Mouse (Mus musculus): ENCODE data around the gene Plxdc1. TPM values are rescaled to one million over a fixed set of nuclear protein-coding genes. Genes with fewer than 3 reads are reported as not detected.

The Plxdc1 gene
- polyA plus RNA-seq, 1 experiment from 2014 or later = 0.18 TPM

GRCm38 (mm10) chr11:97874396-97874795, 111.8 kb downstream of the Plxdc1 start:
- Histone ChIP-seq H3K4me3 (no peak overlapping the region), H3K9ac (no peak overlapping the region), H3K27me3 (no peaks in the 10 kb centered on the region), H3K9me3 (no peaks in the 10 kb centered on the region), H3K36me3 (no peaks in the 10 kb centered on the region), H3K4me1 (no peaks in the 10 kb centered on the region), H3K27ac (no peak overlapping the region), H3K4me2 (no peak overlapping the region)
- no peak for ATAC-seq (ENCODE audit: insufficient number of reproducible peaks, insufficient read depth, low FRiP score, low TSS enrichment, low read depth)
- 90% methylated on average over 1 of the region's 1 CpGs for WGBS

Small RNAs within 50 kb of the gene (microRNA-seq; reads per million reads assigned to microRNA genes)
- gene Gm22461 (not detected), gene Gm27597 (not detected)

Other genes starting within 250 kb of the Plxdc1 start
- 2.3 and 3.1 TPM in 2 replicates for gene Pip4k2b, start 241.7 kb downstream of the Plxdc1 start, polyA plus RNA-seq (2015; fragmentation: Nextera tagmentation; extraction: Ambion mirVana)
- 22.5 and 23.3 TPM in 2 replicates for gene Cwc25, start 219.9 kb downstream of the Plxdc1 start, polyA plus RNA-seq (2015; fragmentation: Nextera tagmentation; extraction: Ambion mirVana)
- 0.62 and 0.84 TPM in 2 replicates for gene 1700001P01Rik, start 210.5 kb downstream of the Plxdc1 start, polyA plus RNA-seq (2015; fragmentation: Nextera tagmentation; extraction: Ambion mirVana)
- 596 and 632 TPM in 2 replicates for gene Rpl23, start 204.0 kb downstream of the Plxdc1 start, polyA plus RNA-seq (2015; fragmentation: Nextera tagmentation; extraction: Ambion mirVana)
- 122 and 131 TPM in 2 replicates for gene Lasp1, start 187.4 kb downstream of the Plxdc1 start, polyA plus RNA-seq (2015; fragmentation: Nextera tagmentation; extraction: Ambion mirVana)
- 10.5 and 11.8 TPM in 2 replicates for gene B230217C12Rik, start 145.7 kb downstream of the Plxdc1 start, polyA plus RNA-seq (2015; fragmentation: Nextera tagmentation; extraction: Ambion mirVana)
- gene Fbxo47, start 102.3 kb downstream of the Plxdc1 start, polyA plus RNA-seq (2015; fragmentation: Nextera tagmentation; extraction: Ambion mirVana) = 0.66 and 0.84 TPM in 2 replicates
- gene Arl5c, start 9.7 kb upstream of the Plxdc1 start, polyA plus RNA-seq (2015; fragmentation: Nextera tagmentation; extraction: Ambion mirVana) = 9.6 and 14.7 TPM in 2 replicates
- 16.6 and 17.3 TPM in 2 replicates for gene Cacnb1, start 36.6 kb upstream of the Plxdc1 start, polyA plus RNA-seq (2015; fragmentation: Nextera tagmentation; extraction: Ambion mirVana)
- 983 and 1,161 TPM in 2 replicates for gene Rpl19, start 40.3 kb upstream of the Plxdc1 start, polyA plus RNA-seq (2015; fragmentation: Nextera tagmentation; extraction: Ambion mirVana)
- gene Stac2, start 67.0 kb upstream of the Plxdc1 start, polyA plus RNA-seq (2015; fragmentation: Nextera tagmentation; extraction: Ambion mirVana) = 0.30 and 0.65 TPM in 2 replicates
- gene Fbxl20, start 164.0 kb upstream of the Plxdc1 start, polyA plus RNA-seq (2015; fragmentation: Nextera tagmentation; extraction: Ambion mirVana) = 22.5 and 28.8 TPM in 2 replicates
- 78.3 and 78.4 TPM in 2 replicates for gene Med1, start 206.8 kb upstream of the Plxdc1 start, polyA plus RNA-seq (2015; fragmentation: Nextera tagmentation; extraction: Ambion mirVana)
- 14.3 and 16.2 TPM in 2 replicates for gene Cdk12, start 216.6 kb upstream of the Plxdc1 start, polyA plus RNA-seq (2015; fragmentation: Nextera tagmentation; extraction: Ambion mirVana)